Mouse (Mus musculus): ENCODE data around the gene Zc3hav1l. TPM values are rescaled to one million over a fixed set of nuclear protein-coding genes. Genes with fewer than 3 reads are reported as not detected.

The Zc3hav1l gene
- total and polyA plus RNA-seq, 3 experiments, result 5.6 to 30.6 (median 7.3) TPM

GRCm38 (mm10) chr6:38320621-38321020, 21.6 kb upstream of the Zc3hav1l start:
- Histone ChIP-seq H3K27me3 (ENCODE audit: insufficient read depth, low read length) (no peaks in the 10 kb centered on the region), H3K9me3 (replicated peaks) (peaks cover 40% of the 10 kb centered on the region), H3K4me3 (ENCODE audit: low read depth, low read length) (no peak overlapping the region), H3K4me1 (ENCODE audit: insufficient read depth, low read depth, low read length) (peaks cover 21% of the 10 kb centered on the region), H3K36me3 (replicated peaks) (peaks cover 94% of the 10 kb centered on the region)
- TF ChIP-seq POLR2AphosphoS5 (IDR thresholded peaks at IDR 0.05; ENCODE audit: insufficient replicate concordance, low read depth, low read length) (no peak), TAL1 (conservative IDR thresholded peaks at IDR 0.05; ENCODE audit: low read depth, low read length) (no peak), CTCF (IDR thresholded peaks at IDR 0.05; ENCODE audit: low read depth, low read length) (no peak), GATA1 (IDR thresholded peaks at IDR 0.05; ENCODE audit: borderline replicate concordance, low read length) (no peak), GATA2 (IDR thresholded peaks at IDR 0.05; ENCODE audit: borderline replicate concordance, low read depth, low read length) (no peak)
- DNase-seq (ENCODE audit: low spot score) (no peak), ATAC-seq (ENCODE audit: extremely low read depth, insufficient number of reproducible peaks, low FRiP score, poor library complexity, severe bottlenecking) (no peak)

- peaks cover 17% of the 10 kb centered on the region for H3K9me3 ChIP-seq (replicated peaks)
- peak; percentile 6 for DNase-seq (ENCODE audit: low spot score)
- H3K27me3 ChIP-seq (ENCODE audit: insufficient read depth, low read length), result no peaks in the 10 kb centered on the region
- H3K4me3 ChIP-seq (ENCODE audit: low read depth, low read length), result no peak overlapping the region
- TF ChIP-seq GATA2 (IDR thresholded peaks at IDR 0.05; ENCODE audit: borderline replicate concordance, low read depth, low read length) (no peak), GATA1 (IDR thresholded peaks at IDR 0.05; ENCODE audit: borderline replicate concordance, low read length) (no peak), POLR2AphosphoS5 (IDR thresholded peaks at IDR 0.05; ENCODE audit: insufficient replicate concordance, low read depth, low read length) (no peak), TAL1 (conservative IDR thresholded peaks at IDR 0.05; ENCODE audit: low read depth, low read length) (no peak), CTCF (IDR thresholded peaks at IDR 0.05; ENCODE audit: low read depth, low read length) (no peak)
- peak; percentile 49; the same call in 1 of the 2 replicates for ATAC-seq (ENCODE audit: extremely low read depth, insufficient number of reproducible peaks, low FRiP score, poor library complexity, severe bottlenecking)
- H3K36me3 ChIP-seq (replicated peaks), result peaks cover 96% of the 10 kb centered on the region
- H3K4me1 ChIP-seq (ENCODE audit: insufficient read depth, low read depth, low read length), result peaks cover 26% of the 10 kb centered on the region
Observed at GRCm38 (mm10) chr6:38316050-38316449, 17.0 kb upstream of the Zc3hav1l start.

- H3K36me3 ChIP-seq (replicated peaks), result peaks cover 99% of the 10 kb centered on the region
- H3K9me3 ChIP-seq (replicated peaks), result peaks cover 2% of the 10 kb centered on the region; the same call in 1 of the 2 replicates
- no peak for ATAC-seq (ENCODE audit: extremely low read depth, insufficient number of reproducible peaks, low FRiP score, poor library complexity, severe bottlenecking)
- no peaks in the 10 kb centered on the region for H3K27me3 ChIP-seq (ENCODE audit: insufficient read depth, low read length)
- no peak for TF ChIP-seq POLR2AphosphoS5 (IDR thresholded peaks at IDR 0.05; ENCODE audit: insufficient replicate concordance, low read depth, low read length)
- no peak for DNase-seq (ENCODE audit: low spot score)
- peaks cover 2% of the 10 kb centered on the region for H3K4me1 ChIP-seq (ENCODE audit: insufficient read depth, low read depth, low read length)
- no peak overlapping the region for H3K4me3 ChIP-seq (ENCODE audit: low read depth, low read length)
Observed at GRCm38 (mm10) chr6:38309741-38310140, 10.7 kb upstream of the Zc3hav1l start.

DNA sequence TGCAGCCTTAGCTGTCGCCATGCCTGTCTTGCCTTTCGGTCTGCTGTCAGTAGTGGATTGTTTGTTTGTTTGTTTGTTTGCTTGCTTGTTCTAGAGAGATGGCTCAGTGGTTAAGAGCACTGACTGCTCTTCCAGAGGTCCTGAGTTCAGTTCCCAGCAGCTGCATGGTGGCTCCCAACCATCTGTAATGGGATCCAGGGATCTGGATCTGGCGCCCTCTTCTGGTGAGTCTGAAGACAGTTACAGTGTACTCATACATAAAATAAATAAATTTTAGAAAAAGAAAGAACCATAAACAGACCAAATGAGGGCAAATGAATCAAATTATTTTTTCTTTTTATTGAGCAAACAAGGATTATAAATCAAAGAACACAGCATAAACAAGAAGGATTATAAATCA, 5.9 kb upstream of the Zc3hav1l start:
- H3K27me3 ChIP-seq (ENCODE audit: insufficient read depth, low read length), result no peaks in the 10 kb centered on the region
- H3K36me3 ChIP-seq (replicated peaks), result peaks cover 67% of the 10 kb centered on the region
- DNase-seq (ENCODE audit: low spot score) (no peak), ATAC-seq (ENCODE audit: extremely low read depth, insufficient number of reproducible peaks, low FRiP score, poor library complexity, severe bottlenecking) (no peak)
- H3K4me3 ChIP-seq (ENCODE audit: low read depth, low read length), result no peak overlapping the region
- H3K9me3 ChIP-seq (replicated peaks), result peaks cover 7% of the 10 kb centered on the region
- peaks cover 4% of the 10 kb centered on the region for H3K4me1 ChIP-seq (ENCODE audit: insufficient read depth, low read depth, low read length)
- TF ChIP-seq TAL1 (conservative IDR thresholded peaks at IDR 0.05; ENCODE audit: low read depth, low read length) (no peak), GATA1 (IDR thresholded peaks at IDR 0.05; ENCODE audit: borderline replicate concordance, low read length) (no peak)

DNA sequence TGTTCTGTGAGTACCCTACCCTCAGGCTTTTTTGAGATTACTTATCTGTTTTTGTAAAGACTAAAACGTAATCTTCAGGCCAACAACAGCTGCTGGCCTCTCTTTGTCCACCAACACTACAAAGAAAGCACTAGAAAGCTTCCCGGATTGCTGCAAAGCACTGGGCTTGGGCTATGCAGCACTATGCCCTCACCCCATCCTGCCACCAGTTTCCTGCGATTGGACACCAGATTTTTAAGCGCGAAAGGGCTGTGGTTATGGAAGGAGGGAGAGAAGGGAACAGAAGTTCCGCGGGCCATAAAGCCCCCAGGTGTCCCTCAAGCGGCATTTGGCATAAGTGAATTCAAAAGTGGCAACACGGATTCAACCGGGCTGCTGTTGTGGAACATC, 818 bp downstream of the Zc3hav1l start:
- Histone ChIP-seq H3K4me3 (ENCODE audit: low read depth, low read length) (peak overlapping the region; percentile 97), H3K36me3 (replicated peaks) (peaks cover 42% of the 10 kb centered on the region), H3K4me1 (ENCODE audit: insufficient read depth, low read depth, low read length) (peaks cover 23% of the 10 kb centered on the region), H3K9me3 (replicated peaks) (peaks cover 2% of the 10 kb centered on the region; the same call in 1 of the 2 replicates), H3K27me3 (ENCODE audit: insufficient read depth, low read length) (no peaks in the 10 kb centered on the region)
- peak; percentile 61 for DNase-seq (ENCODE audit: low spot score)
- TF ChIP-seq GATA1 (IDR thresholded peaks at IDR 0.05; ENCODE audit: borderline replicate concordance, low read length) (no peak), CTCF (IDR thresholded peaks at IDR 0.05; ENCODE audit: low read depth, low read length) (no peak), GATA2 (IDR thresholded peaks at IDR 0.05; ENCODE audit: borderline replicate concordance, low read depth, low read length) (no peak), TAL1 (conservative IDR thresholded peaks at IDR 0.05; ENCODE audit: low read depth, low read length) (no peak), POLR2AphosphoS5 (IDR thresholded peaks at IDR 0.05; ENCODE audit: insufficient replicate concordance, low read depth, low read length) (no peak)
- ATAC-seq (ENCODE audit: extremely low read depth, insufficient number of reproducible peaks, low FRiP score, poor library complexity, severe bottlenecking), result peak; percentile 40; the same call in 1 of the 2 replicates

GRCm38 (mm10) chr6:38297580-38298245, 1.3 kb downstream of the Zc3hav1l start:
- Histone ChIP-seq H3K27me3 (ENCODE audit: insufficient read depth, low read length) (no peaks in the 10 kb centered on the region), H3K36me3 (replicated peaks) (peaks cover 44% of the 10 kb centered on the region), H3K4me3 (ENCODE audit: low read depth, low read length) (peak overlapping the region; percentile 97), H3K9me3 (replicated peaks) (no peaks in the 10 kb centered on the region), H3K4me1 (ENCODE audit: insufficient read depth, low read depth, low read length) (peaks cover 23% of the 10 kb centered on the region)
- TF ChIP-seq GATA2 (IDR thresholded peaks at IDR 0.05; ENCODE audit: borderline replicate concordance, low read depth, low read length), result no peak
- TF ChIP-seq TAL1 (conservative IDR thresholded peaks at IDR 0.05; ENCODE audit: low read depth, low read length), result no peak
- TF ChIP-seq GATA1 (IDR thresholded peaks at IDR 0.05; ENCODE audit: borderline replicate concordance, low read length), result no peak
- TF ChIP-seq CTCF (IDR thresholded peaks at IDR 0.05; ENCODE audit: low read depth, low read length), result no peak
- no peak for TF ChIP-seq POLR2AphosphoS5 (IDR thresholded peaks at IDR 0.05; ENCODE audit: insufficient replicate concordance, low read depth, low read length)
- DNase-seq (ENCODE audit: low spot score) (no peak), ATAC-seq (ENCODE audit: extremely low read depth, insufficient number of reproducible peaks, low FRiP score, poor library complexity, severe bottlenecking) (no peak)
